9 mouse cellular contexts compared by ENCODE assay signal in genomic region chr3:87971489-87972202, GRCm38 (mm10). TPM values are rescaled to one million over a fixed set of nuclear protein-coding genes. Genes with fewer than 3 reads are reported as not detected.
DNase-seq lines count a peak whose midpoint lies in the region; ATAC-seq and TF ChIP-seq lines count a peak whose summit lies in the region.
"Had no signal": no experiment of that assay in that cellular context is flagged by ENCODE, and none has a peak within 500 bp of the region (broad histone marks: within the 10 kb centered on the region; RNA-seq: fewer than 3 reads in every experiment).

No protein-coding gene starts in this region.

- peaks cover 41% of the 10 kb centered on the region for H3K4me1 ChIP-seq in lung, embryonic 16.5 days (replicated peaks; ENCODE audit: control insufficient read depth, insufficient read depth, low read length)
- H3K4me1 ChIP-seq in embryonic fibroblast, embryonic 13.5 days (ENCODE audit: control insufficient read depth, insufficient read depth, low read length) = peaks cover 13% of the 10 kb centered on the region
- peaks cover 21% of the 10 kb centered on the region for H3K4me1 ChIP-seq in intestine, postnatal 0 days (replicated peaks; ENCODE audit: control insufficient read depth, insufficient read depth, low read length)
- H3K4me1 ChIP-seq in neural tube, embryonic 15.5 days = peaks cover 48% of the 10 kb centered on the region

- no peaks in the 10 kb centered on the region; the same call in 1 of the 2 replicates for H3K27me3 ChIP-seq in lung, embryonic 16.5 days (ENCODE audit: control insufficient read depth, insufficient read depth, low read depth, low read length)
- H3K27me3 ChIP-seq in intestine, postnatal 0 days (replicated peaks; ENCODE audit: control insufficient read depth, insufficient read depth, low read length) = 0 out of 2 replicates have a peak, but pooled peaks cover 12% of the 10 kb centered on the region
- peaks cover 9% of the 10 kb centered on the region; the same call in 1 of the 2 replicates for H3K27me3 ChIP-seq in neural tube, embryonic 15.5 days (replicated peaks)

- peak overlapping the region; percentile 78 for H3K9ac ChIP-seq in lung, embryonic 16.5 days (ENCODE audit: low read length)
- peak overlapping the region; percentile 62 for H3K9ac ChIP-seq in intestine, postnatal 0 days (ENCODE audit: low read depth, low read length)
- H3K9ac ChIP-seq in neural tube, embryonic 15.5 days (replicated peaks) = peak overlapping the region; percentile 62

- TF ChIP-seq POLR2A in embryonic fibroblast, embryonic 13.5 days (IDR thresholded peaks at IDR 0.05; ENCODE audit: low read depth, low read length) = no peak

- H3K9me3 ChIP-seq in lung, embryonic 16.5 days (ENCODE audit: control insufficient read depth, low read length) = no peaks in the 10 kb centered on the region
- no peaks in the 10 kb centered on the region for H3K9me3 ChIP-seq in intestine, postnatal 0 days (ENCODE audit: control insufficient read depth)
- no peaks in the 10 kb centered on the region for H3K9me3 ChIP-seq in neural tube, embryonic 15.5 days (replicated peaks)

- no peak for TF ChIP-seq CTCF in embryonic fibroblast, embryonic 13.5 days (IDR thresholded peaks at IDR 0.05; ENCODE audit: borderline replicate concordance, insufficient read depth, low read length)
- TF ChIP-seq CTCF in intestine, postnatal 0 days (IDR thresholded peaks at IDR 0.05; ENCODE audit: low read depth) = no peak

- DNase-seq in lung, postnatal 14 days = no peak
- no peak for DNase-seq in urinary bladder, postnatal 36 days (ENCODE audit: low spot score in 2 of 2)
- no peak for DNase-seq in layer of hippocampus, postnatal 36 days
- DNase-seq in cerebellum, adult 9-11 months = no peak

- no peaks in the 10 kb centered on the region for H3K36me3 ChIP-seq in lung, embryonic 16.5 days (ENCODE audit: control insufficient read depth, insufficient read depth, low read length)
- peaks cover 11% of the 10 kb centered on the region for H3K36me3 ChIP-seq in intestine, postnatal 0 days (ENCODE audit: control insufficient read depth, insufficient read depth)
- H3K36me3 ChIP-seq in neural tube, embryonic 15.5 days = no peaks in the 10 kb centered on the region; the same call in 1 of the 2 replicates

- peak overlapping the region; percentile 38 for H3K27ac ChIP-seq in lung, embryonic 16.5 days (ENCODE audit: low read length)
- no peak overlapping the region for H3K27ac ChIP-seq in embryonic fibroblast, embryonic 13.5 days (ENCODE audit: insufficient read depth, low read length)
- H3K27ac ChIP-seq in intestine, postnatal 0 days (ENCODE audit: low read depth, low read length) = 0 out of 2 replicates have a peak overlapping the region, but pooled peaks have one; percentile 41
- H3K27ac ChIP-seq in neural tube, embryonic 15.5 days (replicated peaks) = peak overlapping the region; percentile 76

- H3K4me3 ChIP-seq in lung, embryonic 16.5 days (ENCODE audit: low read length) = peak overlapping the region; percentile 61
- peak overlapping the region; percentile 77 for H3K4me3 ChIP-seq in embryonic fibroblast, embryonic 13.5 days (ENCODE audit: insufficient read depth, low read length)
- H3K4me3 ChIP-seq in intestine, postnatal 0 days (ENCODE audit: low read depth, low read length) = peak overlapping the region; percentile 52
- peak overlapping the region; percentile 58 for H3K4me3 ChIP-seq in neural tube, embryonic 15.5 days (replicated peaks)

- under 1% methylated on average over 56 of the region's 60 CpGs for WGBS in lung, embryonic 16.5 days
- WGBS in intestine, postnatal 0 days = under 1% methylated on average over 48 of the region's 60 CpGs
- under 1% methylated on average over 57 of the region's 60 CpGs for WGBS in neural tube, embryonic 15.5 days

- H3K4me2 ChIP-seq in lung, embryonic 16.5 days (ENCODE audit: low read depth, low read length) = peak overlapping the region; percentile 90
- H3K4me2 ChIP-seq in intestine, postnatal 0 days (replicated peaks; ENCODE audit: low read depth) = peak overlapping the region; percentile 78
- H3K4me2 ChIP-seq in neural tube, embryonic 15.5 days = peak overlapping the region; percentile 97

- peak; percentile 50 for ATAC-seq in lung, embryonic 16.5 days (ENCODE audit: low read depth)
- ATAC-seq in intestine, postnatal 0 days = peak; percentile 18
- ATAC-seq in neural tube, embryonic 15.5 days (ENCODE audit: low FRiP score) = peak; percentile 35; the same call in 1 of the 2 replicates

RNA-seq across cellular contexts. Expression of gene Nes, which starts 0.8 kb away (rescaled TPM):
- polyA plus RNA-seq in lung, embryonic 16.5 days (2015; fragmentation: Nextera tagmentation; extraction: Ambion mirVana) = 15.5 and 15.6 TPM in 2 replicates
- polyA plus RNA-seq in embryonic fibroblast, embryonic 13.5 days (2011; ENCODE audit: insufficient read length, low read depth, missing spikeins) = 25.7 and 71.2 TPM in 2 replicates
- polyA plus RNA-seq in intestine, postnatal 0 days (2015; fragmentation: Nextera tagmentation; extraction: Ambion mirVana) = 9.2 and 9.5 TPM in 2 replicates
- polyA plus RNA-seq in neural tube, embryonic 15.5 days (2015; fragmentation: Nextera tagmentation; extraction: Ambion mirVana) = 22.5 and 22.8 TPM in 2 replicates
- 1 to 10 TPM; 4.0 to 5.4 TPM for total RNA-seq in layer of hippocampus, postnatal 36 days (2021)

RNA-seq across cellular contexts. Expression of gene Crabp2, which starts 23.2 kb away (rescaled TPM):
- polyA plus RNA-seq in lung, embryonic 16.5 days (2015; fragmentation: Nextera tagmentation; extraction: Ambion mirVana) = 4.7 and 4.9 TPM in 2 replicates
- 80.0 and 99.8 TPM in 2 replicates for polyA plus RNA-seq in embryonic fibroblast, embryonic 13.5 days (2011; ENCODE audit: insufficient read length, low read depth, missing spikeins)
- polyA plus RNA-seq in intestine, postnatal 0 days (2015; fragmentation: Nextera tagmentation; extraction: Ambion mirVana) = 0.81 and 1.9 TPM in 2 replicates
- polyA plus RNA-seq in neural tube, embryonic 15.5 days (2015; fragmentation: Nextera tagmentation; extraction: Ambion mirVana) = 81.1 and 86.0 TPM in 2 replicates
- total RNA-seq in layer of hippocampus, postnatal 36 days (2021) = 1 to 10 TPM; 1.3 to 3.5 TPM
- total RNA-seq: neutrophil, adult 5-6 weeks had no signal

RNA-seq across cellular contexts. Expression of gene Bcan, which starts 28.4 kb away (rescaled TPM):
- 0.44 and 0.54 TPM in 2 replicates for polyA plus RNA-seq in lung, embryonic 16.5 days (2015; fragmentation: Nextera tagmentation; extraction: Ambion mirVana)
- polyA plus RNA-seq in embryonic fibroblast, embryonic 13.5 days (2011; ENCODE audit: insufficient read length, low read depth, missing spikeins) = 0.61 TPM in 1 of 2 replicates, not detected in the other
- polyA plus RNA-seq in intestine, postnatal 0 days (2015; fragmentation: Nextera tagmentation; extraction: Ambion mirVana) = 0.17 and 0.24 TPM in 2 replicates
- polyA plus RNA-seq in neural tube, embryonic 15.5 days (2015; fragmentation: Nextera tagmentation; extraction: Ambion mirVana) = 127 and 139 TPM in 2 replicates
- 100 to 1,000 TPM; 296 to 327 TPM for total RNA-seq in layer of hippocampus, postnatal 36 days (2021)
- total RNA-seq: neutrophil, adult 5-6 weeks had no signal

RNA-seq across cellular contexts. Expression of gene Rrnad1, which starts 41.1 kb away (rescaled TPM):
- 20.2 and 20.6 TPM in 2 replicates for polyA plus RNA-seq in lung, embryonic 16.5 days (2015; fragmentation: Nextera tagmentation; extraction: Ambion mirVana)
- polyA plus RNA-seq in embryonic fibroblast, embryonic 13.5 days (2011; ENCODE audit: insufficient read length, low read depth, missing spikeins) = 11.4 and 12.0 TPM in 2 replicates
- polyA plus RNA-seq in intestine, postnatal 0 days (2015; fragmentation: Nextera tagmentation; extraction: Ambion mirVana) = 5.8 and 6.1 TPM in 2 replicates
- 19.3 and 19.7 TPM in 2 replicates for polyA plus RNA-seq in neural tube, embryonic 15.5 days (2015; fragmentation: Nextera tagmentation; extraction: Ambion mirVana)
- 10 to 100 TPM; 23.5 to 27.9 TPM for total RNA-seq in layer of hippocampus, postnatal 36 days (2021)

RNA-seq across cellular contexts. Expression of gene Isg20l2, which starts 41.5 kb away (rescaled TPM):
- polyA plus RNA-seq in lung, embryonic 16.5 days (2015; fragmentation: Nextera tagmentation; extraction: Ambion mirVana) = 50.3 and 54.8 TPM in 2 replicates
- polyA plus RNA-seq in embryonic fibroblast, embryonic 13.5 days (2011; ENCODE audit: insufficient read length, low read depth, missing spikeins) = 41.6 and 54.7 TPM in 2 replicates
- 13.9 and 14.1 TPM in 2 replicates for polyA plus RNA-seq in intestine, postnatal 0 days (2015; fragmentation: Nextera tagmentation; extraction: Ambion mirVana)
- 21.6 and 31.7 TPM in 2 replicates for polyA plus RNA-seq in neural tube, embryonic 15.5 days (2015; fragmentation: Nextera tagmentation; extraction: Ambion mirVana)
- total RNA-seq in layer of hippocampus, postnatal 36 days (2021) = 10 to 100 TPM; 15.0 TPM

Comparison
In these comparisons a context has a peak if more than half of its experiments do, and no peak if none do; other contexts are left out.
1. RNA of gene Crabp2, which starts 23.2 kb away (polyA plus RNA-seq): 80.0 to 99.8 TPM in embryonic fibroblast, embryonic 13.5 days and 81.1 to 86.0 TPM in neural tube, embryonic 15.5 days; 4.7 to 4.9 TPM in lung, embryonic 16.5 days and 0.81 to 1.9 TPM in intestine, postnatal 0 days; every median in the first group is over 10 times any median in the second.
2. RNA of gene Bcan, which starts 28.4 kb away (polyA plus RNA-seq): 127 to 139 TPM in neural tube, embryonic 15.5 days; 0.61 TPM in embryonic fibroblast, embryonic 13.5 days, 0.44 to 0.54 TPM in lung, embryonic 16.5 days and 0.17 to 0.24 TPM in intestine, postnatal 0 days; every median in the first group is over 10 times any median in the second.
3. Peak in every context shown above with its lines, with median percentiles within 50 percentile points of each other: ATAC-seq, H3K4me2 ChIP-seq, H3K4me3 ChIP-seq and H3K9ac ChIP-seq.